Mouse (Mus musculus): Measurements from ENCODE around the gene Tcl1b5. TPM values are rescaled to one million over a fixed set of nuclear protein-coding genes. Genes with fewer than 3 reads are reported as not detected.

Gene Tcl1b5
- polyA plus RNA-seq, 1 experiment from 2014 or later: not detected

DNA sequence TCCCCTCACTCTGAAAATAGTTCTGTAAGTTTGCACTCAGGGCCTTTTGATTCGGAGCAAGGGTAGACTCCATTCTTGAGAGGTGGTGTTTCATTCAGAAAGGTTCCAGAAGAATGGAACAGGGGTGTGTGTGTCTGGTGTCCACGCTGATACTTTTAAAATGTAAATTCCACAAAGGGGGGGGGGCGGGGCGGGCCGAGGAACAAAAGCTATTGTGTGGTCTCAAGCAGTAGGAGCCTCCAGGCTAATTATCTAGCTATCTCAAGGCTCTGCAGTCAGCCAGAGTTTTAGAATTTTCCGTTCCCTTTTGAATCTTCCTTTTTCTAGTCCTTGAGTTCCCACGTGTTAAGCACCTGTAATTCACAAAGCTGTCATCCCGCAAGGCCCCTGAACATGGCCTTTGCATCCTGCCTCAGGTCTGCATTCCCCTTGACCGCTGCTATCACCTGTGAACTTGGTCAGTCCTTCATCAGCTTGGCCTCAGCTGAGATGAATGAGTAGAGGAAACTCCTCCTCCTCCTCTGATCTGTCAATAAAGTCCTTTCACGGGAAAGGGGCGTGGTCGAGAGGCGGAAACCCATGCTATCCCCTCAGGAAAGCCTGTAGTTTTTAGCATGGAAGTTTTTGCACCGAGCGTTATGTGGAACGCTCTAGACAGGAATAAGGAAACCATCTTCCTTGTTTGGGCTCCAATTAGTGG, 48.6 kb downstream of the Tcl1b5 start:
- Histone ChIP-seq H3K4me3 (ENCODE audit: low read depth, low read length) (no peak overlapping the region), H3K27me3 (ENCODE audit: control insufficient read depth, insufficient read depth, low read length) (no peaks in the 10 kb centered on the region), H3K9ac (ENCODE audit: low read depth, low read length) (no peak overlapping the region), H3K27ac (ENCODE audit: low read depth, low read length) (no peak overlapping the region), H3K4me2 (replicated peaks; ENCODE audit: low read depth, low read length) (no peak overlapping the region), H3K9me3 (ENCODE audit: control insufficient read depth, low read length) (no peaks in the 10 kb centered on the region), H3K4me1 (replicated peaks; ENCODE audit: control insufficient read depth, insufficient read depth, low read length) (peaks cover 4% of the 10 kb centered on the region), H3K36me3 (ENCODE audit: control insufficient read depth, insufficient read depth, low read length) (no peaks in the 10 kb centered on the region)
- WGBS: 46% methylated on average over 16 of the region's 16 CpGs
- ATAC-seq (ENCODE audit: low FRiP score) (no peak), DNase-seq (ENCODE audit: low spot score) (no peak)

Other genes with a start within 250 kb of the Tcl1b5 start
- gene Syne3, start 166.5 kb upstream of the Tcl1b5 start, polyA plus RNA-seq (2014; fragmentation: Nextera tagmentation; extraction: Ambion mirVana): 0.11 and 0.13 TPM in 2 replicates
- 179 and 198 TPM in 2 replicates for gene Glrx5, start 143.7 kb upstream of the Tcl1b5 start, polyA plus RNA-seq (2014; fragmentation: Nextera tagmentation; extraction: Ambion mirVana)
- gene Tcl1b2, start 30.3 kb upstream of the Tcl1b5 start, polyA plus RNA-seq (2014; fragmentation: Nextera tagmentation; extraction: Ambion mirVana): not detected in 2 replicates
- gene Tcl1b1, start 16.7 kb upstream of the Tcl1b5 start, polyA plus RNA-seq (2014; fragmentation: Nextera tagmentation; extraction: Ambion mirVana): not detected in 2 replicates
- not detected in 2 replicates for gene Tcl1b3, start 14.7 kb downstream of the Tcl1b5 start, polyA plus RNA-seq (2014; fragmentation: Nextera tagmentation; extraction: Ambion mirVana)
- gene Tcl1b4, start 25.6 kb downstream of the Tcl1b5 start, polyA plus RNA-seq (2014; fragmentation: Nextera tagmentation; extraction: Ambion mirVana): not detected in 2 replicates
- gene Tcl1, start 46.4 kb downstream of the Tcl1b5 start, polyA plus RNA-seq (2014; fragmentation: Nextera tagmentation; extraction: Ambion mirVana): not detected in 2 replicates
- 1.2 and 1.3 TPM in 2 replicates for gene Tunar, start 157.5 kb downstream of the Tcl1b5 start, polyA plus RNA-seq (2014; fragmentation: Nextera tagmentation; extraction: Ambion mirVana)